Mouse (Mus musculus) adrenal gland, adult (tissue): ENCODE data around the gene Gm11099.
A peak's percentile ranks its signal among the peaks of the same experiment; 100 is the strongest.

Source experiments
- DNase-seq, 2 experiments: peaks; one replicate each; pipeline ENCODE4 v3.0.0; 2022 to 2023; ENCODE audit warnings: low spot score in 1 of 2; ENCODE audit not compliant: inconsistent age in 2 of 2

Gene Gm11099

GRCm38 (mm10) chr2:58859134-58859533 is at the start of gene Gm11099:
Gene Gm11099 (plus strand): TSS chr2:58859434.
- no peak for DNase-seq

- no peak for DNase-seq
Observed at GRCm38 (mm10) chr2:58812941-58813340, 46.3 kb upstream of the Gm11099 start.

GRCm38 (mm10) chr2:58828910-58829600 is 30.2 kb upstream of the Gm11099 start:
- DNase-seq: no peak

- DNase-seq: peak; percentile 20 to 69
Observed at GRCm38 (mm10) chr2:58829981-58830742, 29.1 kb upstream of the Gm11099 start.

GRCm38 (mm10) chr2:58832253-58832980 is 26.8 kb upstream of the Gm11099 start:
- no peak for DNase-seq

GRCm38 (mm10) chr2:58841021-58841420 is 18.2 kb upstream of the Gm11099 start:
- DNase-seq: no peak

- DNase-seq: no peak
Observed at GRCm38 (mm10) chr2:58842443-58842842, 16.8 kb upstream of the Gm11099 start.

- peak; percentile 33 to 78 for DNase-seq
Observed at GRCm38 (mm10) chr2:58844499-58844898, 14.7 kb upstream of the Gm11099 start.

- DNase-seq: peak in 1 of 2 experiments; percentile 2
Observed at GRCm38 (mm10) chr2:58879876-58880275, 20.6 kb downstream of the Gm11099 start.

GRCm38 (mm10) chr2:58905057-58905456 is 45.8 kb downstream of the Gm11099 start:
- DNase-seq: peak in 1 of 2 experiments; percentile 28

- no peak for DNase-seq
Observed at GRCm38 (mm10) chr2:58906814-58907516, 47.7 kb downstream of the Gm11099 start.

GRCm38 (mm10) chr2:58912339-58912738 is 53.1 kb downstream of the Gm11099 start:
- no peak for DNase-seq

- DNase-seq: no peak
Observed at GRCm38 (mm10) chr2:58918351-58918750, 59.1 kb downstream of the Gm11099 start.

- DNase-seq: no peak
Observed at GRCm38 (mm10) chr2:58925551-58925950, 66.3 kb downstream of the Gm11099 start.

GRCm38 (mm10) chr2:58941361-58941760 is 82.1 kb downstream of the Gm11099 start:
- DNase-seq: no peak

- no peak for DNase-seq
Observed at GRCm38 (mm10) chr2:58948796-58949195, 89.6 kb downstream of the Gm11099 start.

- no peak for DNase-seq
Observed at GRCm38 (mm10) chr2:58952101-58952500, 92.9 kb downstream of the Gm11099 start.

- DNase-seq: no peak
Observed at GRCm38 (mm10) chr2:58956351-58956750, 97.1 kb downstream of the Gm11099 start.

GRCm38 (mm10) chr2:58956770-58957300 is 97.6 kb downstream of the Gm11099 start:
- DNase-seq: no peak
